Mouse (Mus musculus) ES-Bruce4 (cell line): ENCODE measurements at regions not wholly inside any gene's neighbourhood (a gene's known extent, or its start where the extent isn't known, plus 50 kb on each side); places are given as distances from the start of the nearest gene placed in this dataset.

Experiments
- CTCF ChIP-seq: IDR thresholded peaks from one replicate; pipeline ENCODE4 v1.8.1; 2011; ENCODE audit warnings: low read depth, low read length
- EP300 ChIP-seq: IDR thresholded peaks from 2 replicates; pipeline ENCODE4 v1.6.1; 2011; ENCODE audit warnings: low read depth, low read length; ENCODE audit not compliant: insufficient read depth
- POLR2A ChIP-seq: IDR thresholded peaks from one replicate; pipeline ENCODE4 v1.8.1; 2011; ENCODE audit warnings: low read length; ENCODE audit not compliant: insufficient read depth

- TF ChIP-seq CTCF = no peak
- TF ChIP-seq POLR2A = no peak
- TF ChIP-seq EP300 = no peak
Observed at GRCm38 (mm10) chr10:117909811-117910239, 64.0 kb upstream of the Rap1b start.
